Mouse (Mus musculus): ENCODE measurements around the gene Dlx3. TPM values are rescaled to one million over a fixed set of nuclear protein-coding genes. Genes with fewer than 3 reads are reported as not detected.

Dlx3 gene
- polyA plus RNA-seq, 1 experiment from 2014 or later = 0.03 TPM

- H3K36me3 ChIP-seq = no peaks in the 10 kb centered on the region
- peaks cover 2% of the 10 kb centered on the region; the same call in 1 of the 2 replicates for H3K4me1 ChIP-seq (replicated peaks)
- H3K4me2 ChIP-seq = no peak overlapping the region
- 31% methylated on average over 7 of the region's 7 CpGs for WGBS (ENCODE audit: insufficient replicate concordance)
- DNase-seq = no peak
- H3K4me3 ChIP-seq (replicated peaks) = no peak overlapping the region
- no peak overlapping the region for H3K9ac ChIP-seq
- ATAC-seq (ENCODE audit: low read depth) = no peak
- peaks cover 12% of the 10 kb centered on the region; the same call in 1 of the 2 replicates for H3K27me3 ChIP-seq
- no peak overlapping the region for H3K27ac ChIP-seq
- H3K9me3 ChIP-seq (replicated peaks) = no peaks in the 10 kb centered on the region
These were observed 40.8 kb downstream of the Dlx3 start for GRCm38 (mm10) chr11:95160693-95161092.

GRCm38 (mm10) chr11:95161708-95162107, 41.8 kb downstream of the Dlx3 start:
- no peaks in the 10 kb centered on the region for H3K36me3 ChIP-seq
- H3K27ac ChIP-seq = no peak overlapping the region
- H3K4me3 ChIP-seq (replicated peaks) = no peak overlapping the region
- H3K4me2 ChIP-seq = no peak overlapping the region
- ATAC-seq (ENCODE audit: low read depth) = no peak
- no peak overlapping the region for H3K9ac ChIP-seq
- H3K4me1 ChIP-seq (replicated peaks) = peaks cover 6% of the 10 kb centered on the region; the same call in 1 of the 2 replicates
- DNase-seq = no peak
- peaks cover 12% of the 10 kb centered on the region; the same call in 1 of the 2 replicates for H3K27me3 ChIP-seq
- no peaks in the 10 kb centered on the region for H3K9me3 ChIP-seq (replicated peaks)
- whole genome bisulfite sequencing (ENCODE audit: insufficient replicate concordance) = 47% methylated on average over 4 of the region's 4 CpGs

GRCm38 (mm10) chr11:95165857-95166256, 45.9 kb downstream of the Dlx3 start:
- no peaks in the 10 kb centered on the region for H3K36me3 ChIP-seq
- DNase-seq = no peak
- no peak overlapping the region for H3K9ac ChIP-seq
- peaks cover 6% of the 10 kb centered on the region; the same call in 1 of the 2 replicates for H3K4me1 ChIP-seq (replicated peaks)
- no peak for ATAC-seq (ENCODE audit: low read depth)
- H3K27ac ChIP-seq = no peak overlapping the region
- no peaks in the 10 kb centered on the region for H3K9me3 ChIP-seq (replicated peaks)
- H3K27me3 ChIP-seq = peaks cover 6% of the 10 kb centered on the region; the same call in 1 of the 2 replicates
- WGBS (ENCODE audit: insufficient replicate concordance) = 60% methylated on average over 5 of the region's 5 CpGs
- H3K4me2 ChIP-seq = no peak overlapping the region
- no peak overlapping the region for H3K4me3 ChIP-seq (replicated peaks)

Other genes with a start within 250 kb of the Dlx3 start
- gene Col1a1, start 183.9 kb upstream of the Dlx3 start, polyA plus RNA-seq (2015; fragmentation: Nextera tagmentation; extraction: Ambion mirVana) = 83.0 and 85.6 TPM in 2 replicates
- gene Hils1, start 152.5 kb upstream of the Dlx3 start, polyA plus RNA-seq (2015; fragmentation: Nextera tagmentation; extraction: Ambion mirVana) = not detected in 2 replicates
- 0.21 and 0.28 TPM in 2 replicates for gene Sgca, start 143.8 kb upstream of the Dlx3 start, polyA plus RNA-seq (2015; fragmentation: Nextera tagmentation; extraction: Ambion mirVana)
- gene Ppp1r9b, start 129.1 kb upstream of the Dlx3 start, polyA plus RNA-seq (2015; fragmentation: Nextera tagmentation; extraction: Ambion mirVana) = 10.0 and 10.6 TPM in 2 replicates
- 35.4 and 36.3 TPM in 2 replicates for gene Samd14, start 110.2 kb upstream of the Dlx3 start, polyA plus RNA-seq (2015; fragmentation: Nextera tagmentation; extraction: Ambion mirVana)
- 5.8 and 8.6 TPM in 2 replicates for gene Pdk2, start 78.8 kb upstream of the Dlx3 start, polyA plus RNA-seq (2015; fragmentation: Nextera tagmentation; extraction: Ambion mirVana)
- gene Itga3, start 43.3 kb upstream of the Dlx3 start, polyA plus RNA-seq (2015; fragmentation: Nextera tagmentation; extraction: Ambion mirVana) = 1.8 and 1.9 TPM in 2 replicates
- gene Dlx4, start 26.1 kb downstream of the Dlx3 start, polyA plus RNA-seq (2015; fragmentation: Nextera tagmentation; extraction: Ambion mirVana) = 0.09 TPM in 1 of 2 replicates, not detected in the other
- not detected in 2 replicates for gene Tac4, start 141.4 kb downstream of the Dlx3 start, polyA plus RNA-seq (2015; fragmentation: Nextera tagmentation; extraction: Ambion mirVana)
- gene Kat7, start 190.1 kb downstream of the Dlx3 start, polyA plus RNA-seq (2015; fragmentation: Nextera tagmentation; extraction: Ambion mirVana) = 33.4 and 39.7 TPM in 2 replicates
- 58.0 and 64.5 TPM in 2 replicates for gene Fam117a, start 216.9 kb downstream of the Dlx3 start, polyA plus RNA-seq (2015; fragmentation: Nextera tagmentation; extraction: Ambion mirVana)